Mouse (Mus musculus) liver, adult 2 months (tissue): ENCODE data around the gene Syt17. TPM values are rescaled to one million over a fixed set of nuclear protein-coding genes. Genes with fewer than 3 reads are reported as not detected.

ENCODE experiments used
- DNase-seq: peaks from one replicate; pipeline ENCODE4 v3.0.0-alpha.2; 2011; ENCODE audit warnings: low read depth, low spot score; ENCODE audit errors: extremely low read depth
- H3K27ac ChIP-seq: fragments of 200-500 bp; replicated peaks from 2 replicates; pipeline ENCODE4 v1.5.1; 2012; ENCODE audit warnings: low read depth, mild to moderate bottlenecking, control low read depth, inconsistent platforms, low read length; ENCODE audit not compliant: insufficient read depth
- H3K27me3 ChIP-seq: fragments of 200-500 bp; 2 replicates; pipeline ENCODE4 v1.6.1; 2012; ENCODE audit warnings: mild to moderate bottlenecking, moderate library complexity, low read length, inconsistent platforms; ENCODE audit not compliant: control insufficient read depth, insufficient read depth
- H3K36me3 ChIP-seq: fragments of 200-500 bp; 2 replicates; pipeline ENCODE4 v1.6.1; 2012; ENCODE audit warnings: low read length, inconsistent platforms; ENCODE audit not compliant: control insufficient read depth, insufficient read depth
- H3K4me1 ChIP-seq: fragments of 200-500 bp; 2 replicates; pipeline ENCODE4 v1.6.1; 2011; ENCODE audit warnings: low read length; ENCODE audit not compliant: control insufficient read depth, insufficient read depth
- H3K4me3 ChIP-seq: fragments of 200-500 bp; 2 replicates; pipeline ENCODE4 v1.5.1; 2011; ENCODE audit warnings: low read depth, mild to moderate bottlenecking, control low read depth, low read length, moderate library complexity; ENCODE audit not compliant: insufficient read depth
- H3K79me2 ChIP-seq: fragments of 200-500 bp; 2 replicates; pipeline ENCODE4 v1.6.1; 2012; ENCODE audit warnings: inconsistent platforms, mild to moderate bottlenecking, low read length, moderate library complexity; ENCODE audit not compliant: control insufficient read depth, insufficient read depth
- H3K9ac ChIP-seq: fragments of 200-500 bp; 2 replicates; pipeline ENCODE4 v1.6.1; 2012; ENCODE audit warnings: low read depth, mild to moderate bottlenecking, control low read depth, inconsistent platforms, low read length
- CTCF ChIP-seq: fragments of 200-500 bp; IDR thresholded peaks from 2 replicates; pipeline ENCODE4 v1.5.1; 2011; ENCODE audit warnings: low read depth, low read length, control low read depth
- POLR2A ChIP-seq: fragments of 200-500 bp; IDR thresholded peaks from 2 replicates; pipeline ENCODE4 v1.6.1; 2011; ENCODE audit warnings: low read length, control low read depth; ENCODE audit not compliant: insufficient read depth; ENCODE audit errors: extremely low read depth
- WGBS: fragments of 180-500 bp; shearing (Covaris S2); methylation state at CpG from one replicate; pipeline ENCODE4 v1.1.7; 2018; 5-methylcytosine and 5-hydroxymethylcytosine counted together
- polyA plus RNA-seq: library from polyadenylated mRNA; depleted of rRNA; stranded (reverse); fragments of >200 nt; gene quantifications from 2 replicates; pipeline ENCODE4 v1.2.3, GENCODE M21; 2012
- total RNA-seq: library from RNA; depleted of rRNA; stranded (reverse); fragments of >200 nt; gene quantifications from 2 replicates; pipeline ENCODE4 v1.2.3, GENCODE M21; 2014

Gene Syt17
- total and polyA plus RNA-seq, 2 experiments, result not detected

DNA sequence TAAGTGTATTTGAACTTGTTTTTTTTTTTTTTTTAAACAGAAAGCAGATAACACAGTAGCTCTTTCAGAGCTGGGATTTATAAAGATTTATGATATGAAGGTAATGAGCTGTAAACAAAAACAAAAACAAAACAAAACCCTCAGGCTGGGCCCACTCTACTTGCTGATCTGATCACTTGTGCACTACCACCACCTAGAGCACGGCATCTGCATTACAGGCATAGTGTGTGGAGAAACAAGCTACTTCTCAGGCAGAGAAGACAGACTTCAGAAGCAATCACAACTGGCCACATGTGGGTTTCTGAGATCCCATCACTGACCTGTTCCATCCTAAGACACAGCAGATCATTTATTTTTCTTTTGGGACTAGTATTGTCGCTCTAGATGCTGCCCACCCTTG, 38.6 kb downstream of the Syt17 start:
- peak; percentile 36 for DNase-seq
- no peaks in the 10 kb centered on the region for H3K79me2 ChIP-seq
- 25% methylated on average over 2 of the region's 2 CpGs for WGBS
- H3K36me3 ChIP-seq, result no peaks in the 10 kb centered on the region
- no peaks in the 10 kb centered on the region for H3K27me3 ChIP-seq
- no peaks in the 10 kb centered on the region for H3K4me1 ChIP-seq
- TF ChIP-seq POLR2A (no peak), CTCF (peak; percentile 67; the same call in 1 of the 2 replicates)
- no peak overlapping the region for H3K27ac ChIP-seq
- no peak overlapping the region for H3K4me3 ChIP-seq
- no peak overlapping the region for H3K9ac ChIP-seq

DNA sequence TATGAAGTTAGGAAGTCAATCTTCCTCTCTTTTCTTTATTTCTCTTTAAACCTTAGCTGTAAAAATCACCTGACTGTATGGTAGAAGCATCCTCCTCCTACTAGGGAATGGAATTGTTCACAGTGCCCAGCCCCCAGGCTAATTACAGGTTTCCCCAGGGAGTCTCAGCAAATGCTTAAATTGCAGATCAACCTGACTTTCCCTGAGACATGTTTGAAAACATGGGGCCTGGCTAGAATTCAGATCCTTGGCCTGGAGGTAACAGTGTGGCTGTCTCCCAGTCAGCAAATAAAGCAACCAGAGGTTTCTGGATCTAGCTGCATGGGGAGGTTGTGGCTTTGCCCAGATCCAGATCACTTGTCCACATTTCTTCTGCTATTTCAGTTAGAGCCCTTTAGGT, 42.8 kb downstream of the Syt17 start:
- Histone ChIP-seq H3K27me3 (no peaks in the 10 kb centered on the region), H3K4me3 (no peak overlapping the region), H3K79me2 (no peaks in the 10 kb centered on the region), H3K27ac (no peak overlapping the region), H3K9ac (no peak overlapping the region), H3K36me3 (no peaks in the 10 kb centered on the region), H3K4me1 (no peaks in the 10 kb centered on the region)
- no peak for TF ChIP-seq POLR2A
- TF ChIP-seq CTCF, result no peak
- DNase-seq, result no peak

GRCm38 (mm10) chr7:118402576-118403022, 45.4 kb downstream of the Syt17 start:
- 88% methylated on average over 3 of the region's 3 CpGs for WGBS
- no peaks in the 10 kb centered on the region for H3K79me2 ChIP-seq
- no peak overlapping the region for H3K4me3 ChIP-seq
- H3K4me1 ChIP-seq, result no peaks in the 10 kb centered on the region
- TF ChIP-seq CTCF (no peak), POLR2A (no peak)
- no peak overlapping the region for H3K9ac ChIP-seq
- DNase-seq, result no peak
- no peaks in the 10 kb centered on the region for H3K36me3 ChIP-seq
- H3K27me3 ChIP-seq, result no peaks in the 10 kb centered on the region
- H3K27ac ChIP-seq, result no peak overlapping the region

GRCm38 (mm10) chr7:118401949-118402348, 46.1 kb downstream of the Syt17 start:
- H3K27ac ChIP-seq, result no peak overlapping the region
- no peak overlapping the region for H3K4me3 ChIP-seq
- no peaks in the 10 kb centered on the region for H3K4me1 ChIP-seq
- no peaks in the 10 kb centered on the region for H3K36me3 ChIP-seq
- TF ChIP-seq POLR2A (no peak), CTCF (no peak)
- no peak overlapping the region for H3K9ac ChIP-seq
- DNase-seq, result no peak
- H3K27me3 ChIP-seq, result no peaks in the 10 kb centered on the region
- no peaks in the 10 kb centered on the region for H3K79me2 ChIP-seq
- WGBS, result 85% methylated on average over 5 of the region's 5 CpGs

GRCm38 (mm10) chr7:118399764-118400163, 48.3 kb downstream of the Syt17 start:
- H3K9ac ChIP-seq, result no peak overlapping the region
- TF ChIP-seq POLR2A (no peak), CTCF (no peak)
- no peaks in the 10 kb centered on the region for H3K79me2 ChIP-seq
- H3K27me3 ChIP-seq, result no peaks in the 10 kb centered on the region
- no peak overlapping the region for H3K4me3 ChIP-seq
- no peaks in the 10 kb centered on the region for H3K36me3 ChIP-seq
- WGBS, result 81% methylated on average over 9 of the region's 9 CpGs
- H3K27ac ChIP-seq, result no peak overlapping the region
- no peak for DNase-seq
- H3K4me1 ChIP-seq, result no peaks in the 10 kb centered on the region

DNA sequence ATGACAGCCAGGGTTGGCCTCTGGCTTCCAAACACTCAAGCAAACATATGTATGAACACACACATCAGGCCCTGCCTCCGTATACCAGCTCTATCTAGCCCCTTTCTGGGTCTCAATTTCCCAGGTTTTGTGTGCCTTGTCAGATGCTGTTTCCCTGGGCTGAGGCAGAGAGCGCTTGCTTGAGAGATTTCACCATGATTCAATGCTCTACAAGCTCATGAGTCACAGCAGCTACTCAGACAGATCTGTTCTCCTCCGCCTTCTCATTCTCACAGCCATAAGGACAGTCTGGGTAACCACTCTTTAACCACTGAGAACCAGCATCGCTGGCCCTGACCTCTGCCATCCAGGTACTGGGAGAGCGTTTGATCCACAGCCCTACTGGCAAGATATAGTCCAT, 57.3 kb downstream of the Syt17 start:
- 78% methylated on average over 5 of the region's 5 CpGs for WGBS

More for the DNA sequence above, 57.3 kb downstream of the Syt17 start:
- Histone ChIP-seq H3K27ac (no peak overlapping the region), H3K4me1 (no peaks in the 10 kb centered on the region), H3K79me2 (no peaks in the 10 kb centered on the region), H3K36me3 (no peaks in the 10 kb centered on the region), H3K9ac (no peak overlapping the region), H3K4me3 (no peak overlapping the region), H3K27me3 (no peaks in the 10 kb centered on the region)
- no peak for TF ChIP-seq POLR2A
- no peak for TF ChIP-seq CTCF
- no peak for DNase-seq
